Mouse (Mus musculus) cerebellum, postnatal 4 days (tissue): ENCODE results near the gene Uba1.

Source experiments
- DNase-seq, 2 experiments: peaks; one replicate each; pipeline ENCODE4 v3.0.0; 2022; ENCODE audit warnings: low spot score in 2 of 2, mixed read lengths in 1 of 2

The Uba1 gene

GRCm38 (mm10) chrX:20658026-20658652 is at the start of gene Uba1:
TSS of gene Uba1 (plus strand) at chrX:20658326.
- peak; percentile 32 to 71 for DNase-seq

- DNase-seq = no peak
These were observed 49.6 kb upstream of the Uba1 start for GRCm38 (mm10) chrX:20608500-20608899.

- DNase-seq = no peak
These were observed 41.3 kb upstream of the Uba1 start for GRCm38 (mm10) chrX:20616861-20617175.

- DNase-seq = peak; percentile 39 to 67
These were observed 40.8 kb upstream of the Uba1 start, which contains the start of the genes Rbm10 and Ndufb11 for GRCm38 (mm10) chrX:20617176-20617902. TSS of gene Rbm10 (plus strand) at chrX:20617503. TSS of gene Ndufb11 (minus strand) at chrX:20617619.

- DNase-seq = peak; percentile 20 to 26
These were observed 40.2 kb upstream of the Uba1 start for GRCm38 (mm10) chrX:20617903-20618399.

- no peak for DNase-seq
These were observed 20.0 kb upstream of the Uba1 start for GRCm38 (mm10) chrX:20638141-20638540.

- no peak for DNase-seq
These were observed 13.3 kb upstream of the Uba1 start for GRCm38 (mm10) chrX:20644780-20645179.

- DNase-seq = no peak
These were observed 533 bp upstream of the Uba1 start for GRCm38 (mm10) chrX:20657593-20657992.

GRCm38 (mm10) chrX:20658891-20659406 is 823 bp downstream of the Uba1 start:
- DNase-seq = no peak

GRCm38 (mm10) chrX:20662317-20662715 is 4.2 kb downstream of the Uba1 start:
- no peak for DNase-seq

- peak; percentile 44 to 73 for DNase-seq
These were observed 4.8 kb downstream of the Uba1 start for GRCm38 (mm10) chrX:20662716-20663443.

GRCm38 (mm10) chrX:20663444-20663790 is 5.3 kb downstream of the Uba1 start:
- no peak for DNase-seq

GRCm38 (mm10) chrX:20687519-20688067 is 29.5 kb downstream of the Uba1 start, which contains the start of gene Cdk16:
TSS of gene Cdk16 (plus strand) at chrX:20687954.
- DNase-seq = peak; percentile 23 to 65

- DNase-seq = peak; percentile 36 to 79
These were observed 30.0 kb downstream of the Uba1 start for GRCm38 (mm10) chrX:20688068-20688547.

- DNase-seq = peak; percentile 23 to 59
These were observed 30.5 kb downstream of the Uba1 start for GRCm38 (mm10) chrX:20688615-20689014.

GRCm38 (mm10) chrX:20691566-20691965 is 33.4 kb downstream of the Uba1 start:
- no peak for DNase-seq

GRCm38 (mm10) chrX:20692616-20693015 is 34.5 kb downstream of the Uba1 start:
- DNase-seq = no peak

GRCm38 (mm10) chrX:20695842-20696241 is 37.7 kb downstream of the Uba1 start:
- no peak for DNase-seq

- peak in 1 of 2 experiments; percentile 45 for DNase-seq
These were observed 45.7 kb downstream of the Uba1 start, which contains the start of gene Usp11 for GRCm38 (mm10) chrX:20703741-20704290. TSS of gene Usp11 (plus strand) at chrX:20703906.

GRCm38 (mm10) chrX:20704295-20705082 is 46.4 kb downstream of the Uba1 start:
- peak; percentile 41 to 63 for DNase-seq

GRCm38 (mm10) chrX:20705083-20705402 is 46.9 kb downstream of the Uba1 start:
- no peak for DNase-seq
